Mouse (Mus musculus): Measurements from ENCODE around the gene Pard6b. TPM values are rescaled to one million over a fixed set of nuclear protein-coding genes. Genes with fewer than 3 reads are reported as not detected.

The Pard6b gene
- total and polyA plus RNA-seq, 3 experiments, result 1.2 to 2.8 (median 1.3) TPM

- Histone ChIP-seq H3K9me3 (replicated peaks; ENCODE audit: low read length) (peaks cover 16% of the 10 kb centered on the region), H3K4me3 (replicated peaks in 1 of 3; ENCODE audit: low read depth in 2 of 3, low read length in 2 of 3, poor library complexity in 1 of 3) (no peak overlapping the region), H3K4me1 (ENCODE audit: control insufficient read depth in 1 of 2, insufficient read depth in 2 of 2) (peaks cover 4 to 5% of the 10 kb centered on the region in 2 experiments; a peak in 3 of 4 replicates), H3K79me2 (replicated peaks; ENCODE audit: control insufficient read depth, extremely low read depth, insufficient read depth, poor library complexity, severe bottlenecking) (no peaks in the 10 kb centered on the region), H3K27me3 (replicated peaks) (no peaks in the 10 kb centered on the region), H3K27ac (ENCODE audit: insufficient read depth, low read depth) (no peak overlapping the region), H3K9ac (ENCODE audit: insufficient read depth, low read depth) (no peak overlapping the region), H3K4me2 (ENCODE audit: insufficient read depth, low read depth, poor library complexity, severe bottlenecking) (peak overlapping the region; percentile 71), H3K36me3 (replicated peaks in 1 of 2; ENCODE audit: control insufficient read depth in 1 of 2, insufficient read depth in 1 of 2, low read length in 1 of 2) (no peaks in the 10 kb centered on the region)
- peak; percentile 46 for DNase-seq (ENCODE audit: extremely low read depth)
- dilution Hi-C loops (cut with MboI; ENCODE audit: extremely low pct_ligation_motif_present, extremely low pct_unique_long_range_greater_than_20kb, low sequenced_read_pairs), result no loop called here
- peak; percentile 88 for TF ChIP-seq BHLHE40 (IDR thresholded peaks at IDR 0.05; ENCODE audit: low read depth, low read length)
- peak; percentile 25; the same call in 1 of the 2 replicates for TF ChIP-seq EP300 (IDR thresholded peaks at IDR 0.05; ENCODE audit: low read length)
- no peak for TF ChIP-seq NELFE (IDR thresholded peaks at IDR 0.05; ENCODE audit: low read depth, low read length)
- in situ Hi-C loops (cut with MboI; ENCODE audit: low pct_ligation_motif_present, low pct_unique_long_range_greater_than_20kb, low sequenced_read_pairs), result loop anchor here (10.0 kb wide), 1 partner anchor 326 kb away; no protein-coding TSS in a partner anchor
These were observed 38.3 kb downstream of the Pard6b start for GRCm38 (mm10) chr2:168119123-168119522.

DNA sequence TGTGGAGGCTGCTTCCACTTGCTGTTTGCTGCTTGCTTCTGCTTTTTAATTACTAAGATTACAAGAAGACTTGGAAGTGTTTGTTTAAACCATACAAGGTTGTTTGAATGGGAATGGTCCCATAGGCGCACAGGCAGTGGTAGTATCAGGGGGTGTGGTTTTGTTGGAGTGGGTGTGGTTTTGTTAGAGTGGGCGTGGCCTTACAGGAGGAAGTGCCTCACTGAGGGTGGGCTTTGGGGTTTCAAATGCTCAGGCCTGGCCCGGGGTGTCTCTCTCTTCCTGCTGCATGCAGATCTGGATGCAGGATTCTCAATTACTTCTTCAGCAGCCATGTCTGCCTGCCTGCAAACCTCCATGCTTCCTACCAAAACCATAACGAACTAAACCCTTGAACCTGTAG, 40.1 kb downstream of the Pard6b start:
- no peak overlapping the region for H3K4me3 ChIP-seq (replicated peaks in 1 of 3; ENCODE audit: low read depth in 2 of 3, low read length in 2 of 3, poor library complexity in 1 of 3)
- dilution Hi-C loops (cut with MboI; ENCODE audit: extremely low pct_ligation_motif_present, extremely low pct_unique_long_range_greater_than_20kb, low sequenced_read_pairs) (no loop called here), in situ Hi-C loops (cut with MboI; ENCODE audit: low pct_ligation_motif_present, low pct_unique_long_range_greater_than_20kb, low sequenced_read_pairs) (no loop called here)
- no peaks in the 10 kb centered on the region for H3K36me3 ChIP-seq (replicated peaks in 1 of 2; ENCODE audit: control insufficient read depth in 1 of 2, insufficient read depth in 1 of 2, low read length in 1 of 2)
- no peak overlapping the region for H3K9ac ChIP-seq (ENCODE audit: insufficient read depth, low read depth)
- no peaks in the 10 kb centered on the region for H3K79me2 ChIP-seq (replicated peaks; ENCODE audit: control insufficient read depth, extremely low read depth, insufficient read depth, poor library complexity, severe bottlenecking)
- no peaks in the 10 kb centered on the region for H3K27me3 ChIP-seq (replicated peaks)
- TF ChIP-seq SMC3 (IDR thresholded peaks at IDR 0.05; ENCODE audit: low read depth, low read length) (no peak), MAFK (IDR thresholded peaks at IDR 0.05; ENCODE audit: insufficient replicate concordance, low read length) (no peak), ZC3H11A (IDR thresholded peaks at IDR 0.05; ENCODE audit: low read depth, low read length) (no peak), USF1 (IDR thresholded peaks at IDR 0.05; ENCODE audit: low read depth, low read length) (no peak), IRF4 (IDR thresholded peaks at IDR 0.05; ENCODE audit: low read depth, low read length) (no peak), CHD1 (IDR thresholded peaks at IDR 0.05; ENCODE audit: low read depth, low read length) (no peak), CTCF (conservative IDR thresholded peaks at IDR 0.05 in 1 of 2, IDR thresholded peaks at IDR 0.05 in 1 of 2; ENCODE audit: low read depth in 2 of 2, low read length in 2 of 2) (no peak), ELF1 (IDR thresholded peaks at IDR 0.05; ENCODE audit: low read depth, low read length) (no peak), USF2 (conservative IDR thresholded peaks at IDR 0.05; ENCODE audit: low read depth, low read length) (no peak), CHD2 (IDR thresholded peaks at IDR 0.05; ENCODE audit: low read length) (no peak), ZMIZ1 (IDR thresholded peaks at IDR 0.05; ENCODE audit: low read depth, low read length) (no peak)
- peaks cover 4 to 12% of the 10 kb centered on the region in 2 experiments; a peak in 3 of 4 replicates for H3K4me1 ChIP-seq (ENCODE audit: control insufficient read depth in 1 of 2, insufficient read depth in 2 of 2)
- no peak overlapping the region for H3K27ac ChIP-seq (ENCODE audit: insufficient read depth, low read depth)
- peaks cover 16% of the 10 kb centered on the region for H3K9me3 ChIP-seq (replicated peaks; ENCODE audit: low read length)
- H3K4me2 ChIP-seq (ENCODE audit: insufficient read depth, low read depth, poor library complexity, severe bottlenecking), result no peak overlapping the region
- DNase-seq (ENCODE audit: extremely low read depth), result no peak

DNA sequence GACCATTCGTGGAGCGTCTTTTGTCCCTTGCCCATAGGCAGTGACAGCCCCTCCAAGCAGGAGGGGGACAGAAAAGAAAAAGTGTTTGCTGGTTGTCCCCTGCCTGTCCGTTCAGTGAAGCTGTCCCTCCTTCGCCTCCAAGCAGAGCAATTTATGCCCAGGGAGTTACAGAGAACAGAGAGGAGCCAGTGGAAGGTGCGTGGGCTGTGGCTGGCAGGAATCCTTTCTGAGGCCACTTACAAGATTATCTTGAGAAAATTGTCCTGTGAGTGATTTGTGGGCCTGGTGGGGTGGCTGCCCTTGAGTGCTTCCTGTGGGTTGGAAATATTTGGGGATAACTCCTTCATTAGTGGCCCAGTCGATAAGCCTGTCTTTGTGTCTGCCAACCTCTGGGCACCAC, 42.8 kb downstream of the Pard6b start:
- Histone ChIP-seq H3K4me1 (ENCODE audit: control insufficient read depth in 1 of 2, insufficient read depth in 2 of 2) (peaks cover 2 to 14% of the 10 kb centered on the region in 2 experiments; a peak in 3 of 4 replicates), H3K4me2 (ENCODE audit: insufficient read depth, low read depth, poor library complexity, severe bottlenecking) (no peak overlapping the region), H3K36me3 (replicated peaks in 1 of 2; ENCODE audit: control insufficient read depth in 1 of 2, insufficient read depth in 1 of 2, low read length in 1 of 2) (no peaks in the 10 kb centered on the region), H3K27me3 (replicated peaks) (no peaks in the 10 kb centered on the region), H3K9me3 (replicated peaks; ENCODE audit: low read length) (peaks cover 14% of the 10 kb centered on the region), H3K79me2 (replicated peaks; ENCODE audit: control insufficient read depth, extremely low read depth, insufficient read depth, poor library complexity, severe bottlenecking) (no peaks in the 10 kb centered on the region), H3K27ac (ENCODE audit: insufficient read depth, low read depth) (no peak overlapping the region), H3K4me3 (replicated peaks in 1 of 3; ENCODE audit: low read depth in 2 of 3, low read length in 2 of 3, poor library complexity in 1 of 3) (no peak overlapping the region), H3K9ac (ENCODE audit: insufficient read depth, low read depth) (no peak overlapping the region)
- dilution Hi-C loops (cut with MboI; ENCODE audit: extremely low pct_ligation_motif_present, extremely low pct_unique_long_range_greater_than_20kb, low sequenced_read_pairs), result no loop called here
- no peak for TF ChIP-seq ZMIZ1 (IDR thresholded peaks at IDR 0.05; ENCODE audit: low read depth, low read length)
- TF ChIP-seq JUN (IDR thresholded peaks at IDR 0.05; ENCODE audit: insufficient read depth, low read depth, low read length), result no peak
- DNase-seq (ENCODE audit: extremely low read depth), result no peak
- in situ Hi-C loops (cut with MboI; ENCODE audit: low pct_ligation_motif_present, low pct_unique_long_range_greater_than_20kb, low sequenced_read_pairs), result no loop called here

All from CH12.LX (cell line).